Mouse (Mus musculus) neural tube, embryonic 12.5 days (tissue): ENCODE data around the gene Prss23. TPM values are rescaled to one million over a fixed set of nuclear protein-coding genes. Genes with fewer than 3 reads are reported as not detected.
A peak's percentile ranks its signal among the peaks of the same experiment; 100 is the strongest.

Experiments used
- ATAC-seq: fragments of 200-750 bp; cut with Nextera tagmentation; 2 replicates; pipeline ENCODE4 v1.8.0; 2017; ENCODE audit warnings: low read depth, mild to moderate bottlenecking, moderate TSS enrichment, moderate library complexity; ENCODE audit not compliant: low FRiP score
- H3K27ac ChIP-seq: fragments of 300-500 bp; sonication (generic); 2 replicates; pipeline ENCODE4 v1.5.1; 2016
- H3K27me3 ChIP-seq: fragments of 300-500 bp; sonication (generic); replicated peaks from 2 replicates; pipeline ENCODE4 v1.6.1; 2016; ENCODE audit warnings: mild to moderate bottlenecking
- H3K36me3 ChIP-seq: fragments of 300-500 bp; sonication (generic); 2 replicates; pipeline ENCODE4 v1.6.1; 2016; ENCODE audit warnings: mild to moderate bottlenecking
- H3K4me1 ChIP-seq: fragments of 300-500 bp; sonication (generic); 2 replicates; pipeline ENCODE4 v1.6.1; 2016
- H3K4me2 ChIP-seq: fragments of 300-500 bp; sonication (generic); replicated peaks from 2 replicates; pipeline ENCODE4 v1.6.1; 2016; ENCODE audit warnings: mild to moderate bottlenecking
- H3K4me3 ChIP-seq: fragments of 300-500 bp; sonication (generic); 2 replicates; pipeline ENCODE4 v1.5.1; 2016
- H3K9ac ChIP-seq: fragments of 300-500 bp; sonication (generic); 2 replicates; pipeline ENCODE4 v1.6.1; 2016; ENCODE audit warnings: mild to moderate bottlenecking
- H3K9me3 ChIP-seq: fragments of 300-500 bp; sonication (generic); 2 replicates; pipeline ENCODE4 v1.6.1; 2016; ENCODE audit warnings: mild to moderate bottlenecking
- WGBS: fragments of 180-500 bp; shearing (Covaris S2); methylation state at CpG from one replicate; pipeline ENCODE4 v1.1.7; 2016; 5-methylcytosine and 5-hydroxymethylcytosine counted together
- polyA plus RNA-seq: library from polyadenylated mRNA; unstranded; fragments of >200 nt; fragmentation: Nextera tagmentation; extraction: Ambion mirVana; gene quantifications from 2 replicates; pipeline ENCODE4 v1.2.1, GENCODE M21; 2016

Gene Prss23
- polyA plus RNA-seq: 15.1 and 15.4 TPM in 2 replicates

DNA sequence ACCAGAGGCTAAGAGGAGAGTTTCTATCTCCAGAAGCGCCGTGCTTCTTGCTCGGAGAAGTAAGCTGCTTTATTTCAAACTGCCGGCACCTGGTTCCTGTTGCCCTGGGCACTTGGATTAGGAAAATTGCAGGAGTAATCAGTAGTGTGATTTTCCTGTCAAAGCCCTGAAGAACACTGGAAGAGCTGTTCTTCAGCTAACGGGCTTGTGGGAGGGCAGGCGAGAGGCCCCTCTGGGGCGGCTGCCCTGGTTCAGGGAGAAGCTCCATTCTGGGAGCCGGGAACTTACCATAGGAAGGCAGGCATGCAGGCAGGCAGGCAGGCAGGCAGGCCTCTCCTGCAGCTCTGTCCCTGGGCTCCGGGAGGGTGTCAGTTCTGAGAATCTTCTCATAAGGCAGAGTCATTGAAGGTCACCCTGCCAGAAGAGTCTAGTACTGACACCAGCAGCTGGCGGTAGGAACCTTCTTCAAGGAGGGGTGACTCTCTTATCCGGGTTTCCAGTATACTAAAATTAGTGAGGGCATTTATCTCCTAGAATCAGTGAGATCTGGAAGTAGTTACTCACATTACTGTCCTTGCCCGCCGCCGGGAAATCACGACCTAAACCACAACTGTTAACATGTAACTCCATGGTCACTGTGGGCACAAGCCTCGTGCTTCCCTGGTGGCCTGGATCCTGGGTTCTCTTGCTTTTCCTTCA lies at the start of gene Prss23:
Gene Prss23, minus strand, starts transcription at position 457 of the 699 bp plus-strand sequence.
- 77% methylated on average over 16 of the region's 16 CpGs for WGBS
- no peaks in the 10 kb centered on the region for H3K27me3 ChIP-seq
- no peak for ATAC-seq
- no peak within 1 kb of the TSS for H3K4me2 ChIP-seq
- no peaks in the 10 kb centered on the region for H3K4me1 ChIP-seq
- H3K27ac ChIP-seq: no peak within 1 kb of the TSS
- H3K4me3 ChIP-seq: no peak within 1 kb of the TSS
- H3K36me3 ChIP-seq: no peaks in the 10 kb centered on the region
- H3K9ac ChIP-seq: no peak within 1 kb of the TSS
- H3K9me3 ChIP-seq: no peaks in the 10 kb centered on the region

DNA sequence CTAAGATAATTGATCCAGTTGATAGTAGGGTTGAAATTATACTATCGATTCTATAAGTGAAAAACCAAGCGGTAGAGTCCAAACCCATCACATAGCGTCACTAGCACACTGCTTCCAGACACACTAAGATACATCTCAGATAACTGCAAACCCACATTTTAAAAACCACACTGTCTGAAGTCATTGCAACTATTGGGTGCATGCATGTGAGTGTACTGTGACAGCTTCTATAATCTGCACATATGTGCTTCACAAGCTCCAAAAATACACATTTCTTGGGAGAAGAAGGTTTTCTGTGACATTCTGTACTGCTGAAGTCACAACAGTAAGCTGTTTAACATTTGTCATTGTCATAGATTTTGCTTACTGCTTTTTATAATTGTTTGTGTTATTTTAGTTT lies 49.1 kb upstream of the Prss23 start:
- WGBS: 100% methylated on average over 3 of the region's 3 CpGs
- H3K9me3 ChIP-seq: no peaks in the 10 kb centered on the region
- no peak overlapping the region for H3K9ac ChIP-seq
- no peak overlapping the region for H3K4me2 ChIP-seq
- H3K36me3 ChIP-seq: no peaks in the 10 kb centered on the region
- H3K27me3 ChIP-seq: no peaks in the 10 kb centered on the region
- no peak for ATAC-seq
- H3K4me1 ChIP-seq: no peaks in the 10 kb centered on the region
- H3K4me3 ChIP-seq: no peak overlapping the region
- no peak overlapping the region for H3K27ac ChIP-seq

- Histone ChIP-seq H3K27me3 (no peaks in the 10 kb centered on the region), H3K4me3 (no peak overlapping the region), H3K9me3 (no peaks in the 10 kb centered on the region), H3K9ac (no peak overlapping the region), H3K4me1 (no peaks in the 10 kb centered on the region), H3K27ac (no peak overlapping the region), H3K36me3 (no peaks in the 10 kb centered on the region), H3K4me2 (no peak overlapping the region)
- no peak for ATAC-seq
- 97% methylated on average over 2 of the region's 2 CpGs for WGBS
These were observed 37.6 kb upstream of the Prss23 start for GRCm38 (mm10) chr7:89564569-89564968.

DNA sequence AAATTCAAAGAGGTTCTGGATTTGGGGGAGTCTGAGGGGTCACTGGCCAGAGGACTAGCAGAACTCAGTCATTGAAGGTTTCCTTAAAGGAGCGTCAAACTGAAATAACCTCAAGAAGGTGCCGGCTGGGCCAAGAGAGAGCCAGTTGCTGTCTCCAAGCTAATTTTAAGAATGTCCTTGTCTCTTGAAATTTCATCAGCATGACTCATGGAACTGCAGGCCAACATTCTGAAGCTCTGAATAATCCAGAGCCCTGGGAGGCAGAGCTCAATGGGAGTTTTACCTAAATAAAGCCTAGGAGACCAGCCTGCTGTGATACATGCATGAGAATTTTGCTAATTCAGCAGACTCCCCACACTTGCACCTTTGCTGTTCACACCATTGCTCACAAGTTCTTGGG lies 36.5 kb upstream of the Prss23 start:
- Histone ChIP-seq H3K4me3 (no peak overlapping the region), H3K27me3 (no peaks in the 10 kb centered on the region), H3K36me3 (no peaks in the 10 kb centered on the region), H3K4me1 (no peaks in the 10 kb centered on the region), H3K4me2 (no peak overlapping the region), H3K9ac (no peak overlapping the region), H3K9me3 (no peaks in the 10 kb centered on the region), H3K27ac (no peak overlapping the region)
- 96% methylated on average over 2 of the region's 2 CpGs for WGBS
- ATAC-seq: no peak

GRCm38 (mm10) chr7:89562140-89562539 lies 35.2 kb upstream of the Prss23 start:
- Histone ChIP-seq H3K36me3 (no peaks in the 10 kb centered on the region), H3K4me3 (no peak overlapping the region), H3K9me3 (no peaks in the 10 kb centered on the region), H3K27me3 (no peaks in the 10 kb centered on the region), H3K9ac (no peak overlapping the region), H3K27ac (no peak overlapping the region), H3K4me2 (no peak overlapping the region), H3K4me1 (no peaks in the 10 kb centered on the region)
- WGBS: 75% methylated on average over 2 of the region's 2 CpGs
- ATAC-seq: no peak

DNA sequence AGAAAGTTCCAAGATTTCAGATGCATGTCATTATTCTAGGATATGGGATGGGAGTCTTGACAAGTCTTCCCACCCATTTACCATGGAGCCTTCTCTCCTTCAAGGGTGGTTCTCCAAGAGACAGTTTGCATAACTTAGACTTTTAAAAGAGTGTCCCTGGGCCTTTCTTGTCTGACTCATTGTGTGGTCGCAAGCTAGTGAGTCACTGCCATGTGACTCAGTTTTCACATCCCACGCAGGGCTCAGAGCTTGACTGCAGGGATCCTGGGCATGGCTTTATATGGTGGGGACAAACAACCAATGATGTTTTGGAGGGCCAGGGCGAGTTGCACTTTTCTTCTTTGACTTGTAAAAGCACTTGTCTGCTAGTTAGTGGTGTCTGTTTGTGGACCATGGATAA lies 34.0 kb upstream of the Prss23 start:
- 75% methylated on average over 3 of the region's 3 CpGs for WGBS
- no peak overlapping the region for H3K27ac ChIP-seq
- H3K9ac ChIP-seq: no peak overlapping the region
- H3K4me1 ChIP-seq: no peaks in the 10 kb centered on the region
- no peaks in the 10 kb centered on the region for H3K27me3 ChIP-seq
- no peaks in the 10 kb centered on the region for H3K36me3 ChIP-seq
- no peak overlapping the region for H3K4me2 ChIP-seq
- H3K9me3 ChIP-seq: no peaks in the 10 kb centered on the region
- no peak for ATAC-seq
- no peak overlapping the region for H3K4me3 ChIP-seq

- no peaks in the 10 kb centered on the region for H3K36me3 ChIP-seq
- WGBS: 84% methylated on average over 4 of the region's 4 CpGs
- H3K4me2 ChIP-seq: no peak overlapping the region
- no peaks in the 10 kb centered on the region for H3K27me3 ChIP-seq
- no peak overlapping the region for H3K9ac ChIP-seq
- no peaks in the 10 kb centered on the region for H3K4me1 ChIP-seq
- no peaks in the 10 kb centered on the region for H3K9me3 ChIP-seq
- H3K4me3 ChIP-seq: no peak overlapping the region
- no peak overlapping the region for H3K27ac ChIP-seq
- ATAC-seq: no peak
These were observed 32.6 kb upstream of the Prss23 start for GRCm38 (mm10) chr7:89559633-89560032.

DNA sequence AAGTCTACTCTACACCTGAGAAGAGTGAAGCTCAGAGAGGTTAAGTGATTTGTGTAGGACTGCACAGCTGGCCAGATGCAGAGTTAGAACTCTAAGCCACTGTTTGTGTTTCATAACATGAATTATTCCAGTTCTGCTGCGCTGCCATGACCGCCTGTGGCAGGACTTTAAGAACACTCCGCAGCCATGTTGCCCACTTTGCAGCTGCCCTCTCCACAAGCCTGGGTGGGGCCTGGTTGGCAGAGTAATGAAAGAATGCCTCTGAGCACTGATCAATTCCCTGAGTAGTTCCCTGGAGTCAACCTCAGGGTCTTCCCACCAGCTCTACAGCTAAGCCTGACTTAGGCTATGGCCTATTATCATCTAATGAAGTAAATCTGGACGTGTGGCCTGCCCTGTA lies 32.1 kb upstream of the Prss23 start:
- Histone ChIP-seq H3K4me2 (no peak overlapping the region), H3K27me3 (no peaks in the 10 kb centered on the region), H3K36me3 (no peaks in the 10 kb centered on the region), H3K4me1 (no peaks in the 10 kb centered on the region), H3K9ac (no peak overlapping the region), H3K9me3 (no peaks in the 10 kb centered on the region), H3K4me3 (no peak overlapping the region), H3K27ac (no peak overlapping the region)
- no peak for ATAC-seq
- 83% methylated on average over 4 of the region's 4 CpGs for WGBS

DNA sequence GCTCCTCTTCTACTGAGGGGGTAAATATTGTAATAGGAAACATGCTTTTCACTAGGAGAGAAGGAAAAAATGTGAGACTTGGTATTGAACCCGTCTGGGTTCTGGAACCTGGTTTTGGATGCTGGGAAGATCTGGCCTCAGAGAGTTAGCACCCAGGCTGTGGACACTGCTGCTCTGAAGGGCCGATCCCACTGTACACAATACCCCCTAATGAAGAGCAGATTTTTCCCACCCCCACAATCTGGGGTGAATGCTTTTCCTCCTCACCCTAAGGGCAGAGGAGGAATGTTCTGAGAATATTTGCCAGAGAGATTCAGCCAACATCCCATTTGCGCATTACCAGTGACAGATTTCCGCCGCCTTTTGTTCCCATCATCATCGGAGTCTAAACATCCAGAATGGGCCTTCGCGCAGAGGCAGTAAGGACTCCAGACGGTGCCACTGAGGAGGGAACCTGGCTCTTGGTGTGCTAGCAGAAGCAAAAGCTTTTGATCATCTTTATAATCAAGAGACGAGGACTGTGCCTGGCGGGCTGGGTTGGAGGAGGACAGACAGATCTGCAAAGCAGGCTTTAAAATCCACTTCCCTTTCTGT lies 31.6 kb upstream of the Prss23 start:
- H3K9me3 ChIP-seq: no peaks in the 10 kb centered on the region
- 83% methylated on average over 11 of the region's 11 CpGs for WGBS
- no peak overlapping the region for H3K4me3 ChIP-seq
- no peaks in the 10 kb centered on the region for H3K36me3 ChIP-seq
- H3K9ac ChIP-seq: no peak overlapping the region
- no peak overlapping the region for H3K27ac ChIP-seq
- no peaks in the 10 kb centered on the region for H3K4me1 ChIP-seq
- no peaks in the 10 kb centered on the region for H3K27me3 ChIP-seq
- H3K4me2 ChIP-seq: no peak overlapping the region
- ATAC-seq: 0 out of 2 replicates have a peak, but pooled peaks have one; percentile 18

GRCm38 (mm10) chr7:89557056-89557455 lies 30.1 kb upstream of the Prss23 start:
- 93% methylated on average over 5 of the region's 5 CpGs for WGBS
- no peak overlapping the region for H3K4me2 ChIP-seq
- H3K9ac ChIP-seq: no peak overlapping the region

GRCm38 (mm10) chr7:89556652-89557051 lies 29.7 kb upstream of the Prss23 start:
- Histone ChIP-seq H3K36me3 (no peaks in the 10 kb centered on the region), H3K27ac (no peak overlapping the region), H3K4me3 (no peak overlapping the region), H3K9me3 (no peaks in the 10 kb centered on the region), H3K9ac (no peak overlapping the region), H3K4me1 (no peaks in the 10 kb centered on the region), H3K27me3 (no peaks in the 10 kb centered on the region), H3K4me2 (no peak overlapping the region)
- ATAC-seq: no peak
- WGBS: 73% methylated on average over 4 of the region's 4 CpGs

More at GRCm38 (mm10) chr7:89557056-89557455, 30.1 kb upstream of the Prss23 start:
- H3K27ac ChIP-seq: no peak overlapping the region
- no peaks in the 10 kb centered on the region for H3K36me3 ChIP-seq
- H3K9me3 ChIP-seq: no peaks in the 10 kb centered on the region
- ATAC-seq: no peak
- H3K4me1 ChIP-seq: no peaks in the 10 kb centered on the region
- H3K27me3 ChIP-seq: no peaks in the 10 kb centered on the region
- no peak overlapping the region for H3K4me3 ChIP-seq

DNA sequence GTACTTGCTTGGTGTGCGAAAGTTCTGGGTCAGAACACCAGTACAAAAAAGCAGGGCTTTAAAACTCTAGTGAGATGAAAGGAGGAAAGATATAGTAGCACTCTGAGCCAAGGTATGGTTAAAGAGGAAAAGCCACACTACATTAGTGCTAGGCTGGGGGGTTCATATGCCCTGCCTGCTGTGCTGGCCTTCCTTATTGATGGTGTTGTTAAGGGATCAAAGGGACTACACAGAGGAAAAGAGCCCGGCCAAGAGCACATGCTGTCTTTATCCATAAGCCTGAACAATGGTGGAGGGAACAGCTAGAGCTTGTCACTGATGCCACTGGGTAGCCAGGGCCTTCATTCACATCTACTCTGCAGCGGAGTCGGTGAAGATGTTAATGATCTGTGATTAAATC lies 28.2 kb upstream of the Prss23 start:
- Histone ChIP-seq H3K9me3 (no peaks in the 10 kb centered on the region), H3K9ac (no peak overlapping the region), H3K4me3 (no peak overlapping the region), H3K36me3 (no peaks in the 10 kb centered on the region), H3K27ac (no peak overlapping the region), H3K27me3 (no peaks in the 10 kb centered on the region), H3K4me2 (no peak overlapping the region), H3K4me1 (no peaks in the 10 kb centered on the region)
- 20% methylated on average over 4 of the region's 4 CpGs for WGBS
- ATAC-seq: no peak

GRCm38 (mm10) chr7:89554068-89554467 lies 27.1 kb upstream of the Prss23 start:
- no peaks in the 10 kb centered on the region for H3K9me3 ChIP-seq
- H3K4me1 ChIP-seq: no peaks in the 10 kb centered on the region
- no peaks in the 10 kb centered on the region for H3K36me3 ChIP-seq
- 55% methylated on average over 1 of the region's 1 CpGs for WGBS
- H3K4me2 ChIP-seq: no peak overlapping the region
- H3K9ac ChIP-seq: no peak overlapping the region
- no peaks in the 10 kb centered on the region for H3K27me3 ChIP-seq
- no peak for ATAC-seq
- no peak overlapping the region for H3K27ac ChIP-seq
- no peak overlapping the region for H3K4me3 ChIP-seq
